Mouse (Mus musculus): ENCODE data around the gene Slc41a3. TPM values are rescaled to one million over a fixed set of nuclear protein-coding genes. Genes with fewer than 3 reads are reported as not detected.
A peak's percentile ranks its signal among the peaks of the same experiment; 100 is the strongest.

The Slc41a3 gene
- polyA plus RNA-seq, 1 experiment from 2014 or later, result 39.7 TPM

- WGBS (ENCODE audit: insufficient replicate concordance), result 70% methylated on average over 4 of the region's 4 CpGs
- no peak for ATAC-seq
- no peaks in the 10 kb centered on the region for H3K9me3 ChIP-seq (replicated peaks)
- H3K9ac ChIP-seq, result no peak overlapping the region
- H3K36me3 ChIP-seq, result no peaks in the 10 kb centered on the region
- H3K4me1 ChIP-seq, result no peaks in the 10 kb centered on the region
- no peak overlapping the region for H3K4me2 ChIP-seq
- H3K27ac ChIP-seq, result no peak overlapping the region
- H3K27me3 ChIP-seq (replicated peaks), result 0 out of 2 replicates have a peak, but pooled peaks cover 3% of the 10 kb centered on the region
- H3K4me3 ChIP-seq, result no peak overlapping the region
These were observed 35.8 kb upstream of the Slc41a3 start for GRCm38 (mm10) chr6:90568721-90569120.

GRCm38 (mm10) chr6:90569736-90570383 is 34.7 kb upstream of the Slc41a3 start:
- no peaks in the 10 kb centered on the region for H3K4me1 ChIP-seq
- H3K4me3 ChIP-seq, result no peak overlapping the region
- H3K27ac ChIP-seq, result no peak overlapping the region
- H3K9ac ChIP-seq, result no peak overlapping the region
- WGBS (ENCODE audit: insufficient replicate concordance), result 29% methylated on average over 12 of the region's 12 CpGs
- H3K36me3 ChIP-seq, result no peaks in the 10 kb centered on the region
- ATAC-seq, result no peak
- H3K4me2 ChIP-seq, result no peak overlapping the region
- no peaks in the 10 kb centered on the region for H3K9me3 ChIP-seq (replicated peaks)
- 0 out of 2 replicates have a peak, but pooled peaks cover 3% of the 10 kb centered on the region for H3K27me3 ChIP-seq (replicated peaks)

- H3K36me3 ChIP-seq, result no peaks in the 10 kb centered on the region
- no peak overlapping the region for H3K9ac ChIP-seq
- no peak overlapping the region for H3K4me2 ChIP-seq
- no peak for ATAC-seq
- 66% methylated on average over 8 of the region's 8 CpGs for WGBS (ENCODE audit: insufficient replicate concordance)
- H3K27me3 ChIP-seq (replicated peaks), result 0 out of 2 replicates have a peak, but pooled peaks cover 3% of the 10 kb centered on the region
- no peak overlapping the region for H3K27ac ChIP-seq
- H3K9me3 ChIP-seq (replicated peaks), result no peaks in the 10 kb centered on the region
- no peak overlapping the region for H3K4me3 ChIP-seq
- no peaks in the 10 kb centered on the region for H3K4me1 ChIP-seq
These were observed 34.1 kb upstream of the Slc41a3 start for GRCm38 (mm10) chr6:90570392-90570791.

- H3K27me3 ChIP-seq (replicated peaks), result peaks cover 2% of the 10 kb centered on the region; the same call in 1 of the 2 replicates
- H3K36me3 ChIP-seq, result no peaks in the 10 kb centered on the region
- no peak overlapping the region for H3K4me2 ChIP-seq
- 51% methylated on average over 3 of the region's 3 CpGs for WGBS (ENCODE audit: insufficient replicate concordance)
- H3K4me3 ChIP-seq, result no peak overlapping the region
- 0 out of 2 replicates have a peak, but pooled peaks cover 3% of the 10 kb centered on the region for H3K4me1 ChIP-seq
- H3K27ac ChIP-seq, result no peak overlapping the region
- no peaks in the 10 kb centered on the region for H3K9me3 ChIP-seq (replicated peaks)
- no peak for ATAC-seq
- no peak overlapping the region for H3K9ac ChIP-seq
These were observed 29.2 kb upstream of the Slc41a3 start for GRCm38 (mm10) chr6:90575261-90575715.

- peak; percentile 68 for ATAC-seq
- Histone ChIP-seq H3K4me3 (no peak overlapping the region), H3K27ac (no peak overlapping the region), H3K9me3 (replicated peaks) (no peaks in the 10 kb centered on the region), H3K4me2 (no peak overlapping the region), H3K27me3 (replicated peaks) (peaks cover 12% of the 10 kb centered on the region), H3K9ac (no peak overlapping the region), H3K36me3 (no peaks in the 10 kb centered on the region), H3K4me1 (0 out of 2 replicates have a peak, but pooled peaks cover 3% of the 10 kb centered on the region)
- WGBS (ENCODE audit: insufficient replicate concordance), result 51% methylated on average over 3 of the region's 3 CpGs
These were observed 26.4 kb upstream of the Slc41a3 start for GRCm38 (mm10) chr6:90578174-90578573.

- H3K9me3 ChIP-seq (replicated peaks), result no peaks in the 10 kb centered on the region
- no peak overlapping the region for H3K4me2 ChIP-seq
- no peak overlapping the region for H3K4me3 ChIP-seq
- no peak for ATAC-seq
- H3K9ac ChIP-seq, result no peak overlapping the region
- no peak overlapping the region for H3K27ac ChIP-seq
- H3K36me3 ChIP-seq, result no peaks in the 10 kb centered on the region
- 0 out of 2 replicates have a peak, but pooled peaks cover 3% of the 10 kb centered on the region for H3K4me1 ChIP-seq
- WGBS (ENCODE audit: insufficient replicate concordance), result 47% methylated on average over 2 of the region's 2 CpGs
- H3K27me3 ChIP-seq (replicated peaks), result peaks cover 16% of the 10 kb centered on the region
These were observed 22.2 kb upstream of the Slc41a3 start for GRCm38 (mm10) chr6:90582331-90582730.

- ATAC-seq, result no peak
- no peaks in the 10 kb centered on the region for H3K9me3 ChIP-seq (replicated peaks)
- no peak overlapping the region for H3K9ac ChIP-seq
- no peak overlapping the region for H3K4me2 ChIP-seq
- H3K27me3 ChIP-seq (replicated peaks), result peaks cover 4% of the 10 kb centered on the region; the same call in 1 of the 2 replicates
- no peak overlapping the region for H3K4me3 ChIP-seq
- WGBS (ENCODE audit: insufficient replicate concordance), result 57% methylated on average over 5 of the region's 5 CpGs
- H3K27ac ChIP-seq, result no peak overlapping the region
- H3K4me1 ChIP-seq, result no peaks in the 10 kb centered on the region
- no peaks in the 10 kb centered on the region for H3K36me3 ChIP-seq
These were observed 16.4 kb upstream of the Slc41a3 start for GRCm38 (mm10) chr6:90588113-90588512.

- no peaks in the 10 kb centered on the region for H3K4me1 ChIP-seq
- 65% methylated on average over 1 of the region's 1 CpGs for WGBS (ENCODE audit: insufficient replicate concordance)
- H3K4me3 ChIP-seq, result no peak overlapping the region
- H3K4me2 ChIP-seq, result no peak overlapping the region
- H3K27ac ChIP-seq, result no peak overlapping the region
- no peak overlapping the region for H3K9ac ChIP-seq
- peaks cover 4% of the 10 kb centered on the region for H3K27me3 ChIP-seq (replicated peaks)
- H3K36me3 ChIP-seq, result peaks cover 5% of the 10 kb centered on the region; the same call in 1 of the 2 replicates
- ATAC-seq, result no peak
- H3K9me3 ChIP-seq (replicated peaks), result no peaks in the 10 kb centered on the region
These were observed 13.8 kb upstream of the Slc41a3 start for GRCm38 (mm10) chr6:90590707-90591106.

GRCm38 (mm10) chr6:90594972-90595371 is 9.6 kb upstream of the Slc41a3 start:
- Histone ChIP-seq H3K27ac (no peak overlapping the region), H3K27me3 (replicated peaks) (peaks cover 10% of the 10 kb centered on the region), H3K4me2 (no peak overlapping the region), H3K9me3 (replicated peaks) (no peaks in the 10 kb centered on the region), H3K36me3 (peaks cover 6% of the 10 kb centered on the region; the same call in 1 of the 2 replicates), H3K4me3 (no peak overlapping the region), H3K9ac (no peak overlapping the region), H3K4me1 (no peaks in the 10 kb centered on the region)
- 55% methylated on average over 1 of the region's 1 CpGs for WGBS (ENCODE audit: insufficient replicate concordance)
- ATAC-seq, result no peak

GRCm38 (mm10) chr6:90597060-90597459 is 7.5 kb upstream of the Slc41a3 start:
- H3K9ac ChIP-seq, result no peak overlapping the region
- no peak overlapping the region for H3K4me2 ChIP-seq
- peaks cover 6% of the 10 kb centered on the region; the same call in 1 of the 2 replicates for H3K36me3 ChIP-seq
- no peak for ATAC-seq
- no peak overlapping the region for H3K27ac ChIP-seq
- H3K4me3 ChIP-seq, result no peak overlapping the region
- peaks cover 10% of the 10 kb centered on the region for H3K27me3 ChIP-seq (replicated peaks)
- WGBS (ENCODE audit: insufficient replicate concordance), result 67% methylated on average over 4 of the region's 4 CpGs
- H3K4me1 ChIP-seq, result peaks cover 4% of the 10 kb centered on the region
- H3K9me3 ChIP-seq (replicated peaks), result no peaks in the 10 kb centered on the region

- H3K9ac ChIP-seq, result no peak overlapping the region
- WGBS (ENCODE audit: insufficient replicate concordance), result 70% methylated on average over 2 of the region's 2 CpGs
- no peak for ATAC-seq
- H3K4me3 ChIP-seq, result no peak overlapping the region
- H3K27me3 ChIP-seq (replicated peaks), result peaks cover 10% of the 10 kb centered on the region; the same call in 1 of the 2 replicates
- no peak overlapping the region for H3K27ac ChIP-seq
- H3K4me1 ChIP-seq, result peaks cover 9% of the 10 kb centered on the region
- H3K36me3 ChIP-seq, result peaks cover 6% of the 10 kb centered on the region; the same call in 1 of the 2 replicates
- H3K9me3 ChIP-seq (replicated peaks), result no peaks in the 10 kb centered on the region
- H3K4me2 ChIP-seq, result no peak overlapping the region
These were observed 6.9 kb upstream of the Slc41a3 start for GRCm38 (mm10) chr6:90597592-90597991.

GRCm38 (mm10) chr6:90598197-90598596 is 6.3 kb upstream of the Slc41a3 start:
- no peak overlapping the region for H3K27ac ChIP-seq
- H3K4me2 ChIP-seq, result no peak overlapping the region
- H3K4me1 ChIP-seq, result peaks cover 10% of the 10 kb centered on the region
- H3K4me3 ChIP-seq, result no peak overlapping the region
- no peaks in the 10 kb centered on the region for H3K9me3 ChIP-seq (replicated peaks)
- peaks cover 6% of the 10 kb centered on the region; the same call in 1 of the 2 replicates for H3K36me3 ChIP-seq
- ATAC-seq, result no peak
- H3K27me3 ChIP-seq (replicated peaks), result peaks cover 10% of the 10 kb centered on the region; the same call in 1 of the 2 replicates
- H3K9ac ChIP-seq, result no peak overlapping the region
- WGBS (ENCODE audit: insufficient replicate concordance), result 68% methylated on average over 6 of the region's 6 CpGs

All from liver, embryonic 12.5 days (tissue).